Mouse (Mus musculus): ENCODE data around the gene Gbgt1.
"Not testable (repeated sequence)": the region's sequence is repeated elsewhere in the genome, so short reads cannot be mapped to it uniquely, and the experiment has no call there.

Gene Gbgt1

GRCm38 (mm10) chr2:28496671-28497070, at the start of gene Gbgt1:
Gene Gbgt1, plus strand, starts transcription at chr2:28496891.
- DNase-seq (ENCODE audit: low spot score), result no peak

GRCm38 (mm10) chr2:28447315-28447670, 49.4 kb upstream of the Gbgt1 start:
- no peak for DNase-seq (ENCODE audit: low spot score)

GRCm38 (mm10) chr2:28451663-28452062, 45.0 kb upstream of the Gbgt1 start:
- DNase-seq (ENCODE audit: low spot score), result no peak

GRCm38 (mm10) chr2:28453539-28453938, 43.2 kb upstream of the Gbgt1 start:
- no peak for DNase-seq (ENCODE audit: low spot score)

GRCm38 (mm10) chr2:28456616-28457015, 40.1 kb upstream of the Gbgt1 start:
- no peak for DNase-seq (ENCODE audit: low spot score)

GRCm38 (mm10) chr2:28463919-28464318, 32.8 kb upstream of the Gbgt1 start:
- peak; percentile 55 for DNase-seq (ENCODE audit: low spot score)

- no peak for DNase-seq (ENCODE audit: low spot score)
Observed at GRCm38 (mm10) chr2:28464919-28465318, 31.8 kb upstream of the Gbgt1 start.

GRCm38 (mm10) chr2:28465836-28466518, 30.7 kb upstream of the Gbgt1 start, which contains the start of gene 1700007K13Rik:
Gene 1700007K13Rik, minus strand, starts transcription at chr2:28466332.
- DNase-seq (ENCODE audit: low spot score), result peak; percentile 83

- peak; percentile 84 for DNase-seq (ENCODE audit: low spot score)
Observed at GRCm38 (mm10) chr2:28467860-28468485, 28.7 kb upstream of the Gbgt1 start, which contains the start of gene Mrps2. Gene Mrps2, plus strand, starts transcription at chr2:28468066.

- peak; percentile 17 for DNase-seq (ENCODE audit: low spot score)
Observed at GRCm38 (mm10) chr2:28468486-28469225, 28.0 kb upstream of the Gbgt1 start.

GRCm38 (mm10) chr2:28469461-28469860, 27.2 kb upstream of the Gbgt1 start:
- no peak for DNase-seq (ENCODE audit: low spot score)

- DNase-seq (ENCODE audit: low spot score), result no peak
Observed at GRCm38 (mm10) chr2:28470591-28470990, 26.1 kb upstream of the Gbgt1 start.

- DNase-seq (ENCODE audit: low spot score), result not testable (repeated sequence)
Observed at GRCm38 (mm10) chr2:28472011-28472410, 24.7 kb upstream of the Gbgt1 start.

GRCm38 (mm10) chr2:28477993-28478392, 18.7 kb upstream of the Gbgt1 start:
- not testable (repeated sequence) for DNase-seq (ENCODE audit: low spot score)

- no peak for DNase-seq (ENCODE audit: low spot score)
Observed at GRCm38 (mm10) chr2:28479208-28480204, 17.2 kb upstream of the Gbgt1 start.

- DNase-seq (ENCODE audit: low spot score), result no peak
Observed at GRCm38 (mm10) chr2:28483861-28484260, 12.8 kb upstream of the Gbgt1 start.

- no peak for DNase-seq (ENCODE audit: low spot score)
Observed at GRCm38 (mm10) chr2:28494521-28494920, 2.2 kb upstream of the Gbgt1 start.

- DNase-seq (ENCODE audit: low spot score), result no peak
Observed at GRCm38 (mm10) chr2:28495207-28495756, 1.4 kb upstream of the Gbgt1 start.

GRCm38 (mm10) chr2:28495801-28496595, 693 bp upstream of the Gbgt1 start:
- no peak for DNase-seq (ENCODE audit: low spot score)

GRCm38 (mm10) chr2:28497561-28497960, 870 bp downstream of the Gbgt1 start:
- no peak for DNase-seq (ENCODE audit: low spot score)

GRCm38 (mm10) chr2:28498431-28498830, 1.7 kb downstream of the Gbgt1 start:
- DNase-seq (ENCODE audit: low spot score), result no peak

Measured in yolk sac, embryonic 10.5 days (tissue).